Comparison of ENCODE assay signal across 8 mouse cellular contexts in the genomic region with DNA sequence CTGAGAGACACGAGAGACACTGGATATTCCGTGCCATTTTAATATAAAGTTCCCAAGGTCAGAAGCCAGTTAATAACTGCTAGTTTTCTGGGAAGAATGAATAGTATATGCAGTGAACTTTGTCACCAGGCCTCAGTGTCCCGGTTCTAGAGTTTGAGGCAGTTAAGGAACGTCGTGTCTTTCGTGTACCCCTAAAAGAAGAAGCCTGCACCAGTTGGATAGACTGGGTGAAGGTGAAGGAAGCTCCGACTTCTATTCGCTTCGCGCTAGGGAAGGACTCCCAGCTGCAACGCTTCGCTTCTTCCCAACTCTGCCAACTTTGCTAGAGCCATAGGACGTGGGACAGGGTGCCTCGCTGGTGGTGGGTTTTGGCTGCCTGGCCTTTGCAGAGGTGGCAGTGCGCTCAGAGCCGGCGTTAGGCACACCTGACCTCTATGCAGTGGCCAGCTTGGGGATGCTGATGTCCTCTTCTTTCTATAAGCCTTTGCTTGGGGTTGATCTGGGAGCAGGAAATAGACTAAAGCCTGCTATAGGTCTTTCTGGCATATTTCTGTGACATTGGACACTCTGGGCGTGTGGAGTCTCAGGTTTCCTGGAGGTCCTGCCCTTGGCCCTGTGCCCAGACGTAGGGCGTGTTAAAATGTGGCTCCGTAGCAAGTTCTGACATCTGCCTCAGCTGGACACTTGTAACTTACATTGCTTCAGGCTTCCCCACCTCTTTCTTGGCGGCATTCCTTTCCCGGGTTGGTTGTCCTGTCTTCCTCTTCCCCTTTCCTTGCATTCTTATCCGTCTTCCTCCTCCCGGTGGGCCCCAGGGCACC. TPM values are rescaled to one million over a fixed set of nuclear protein-coding genes. Genes with fewer than 3 reads are reported as not detected.
DNase-seq lines count a peak whose midpoint lies in the region; ATAC-seq lines count a peak whose summit lies in the region.

No protein-coding gene starts in this region.

- H3K36me3 ChIP-seq in heart, embryonic 13.5 days, result no peaks in the 10 kb centered on the region

- peak overlapping the region; percentile 87 for H3K4me2 ChIP-seq in heart, embryonic 13.5 days

- peak; percentile 56 to 60 for DNase-seq in urinary bladder, adult 18-20 months (ENCODE audit: low spot score in 2 of 2)
- DNase-seq in urinary bladder, postnatal 10 days (ENCODE audit: low spot score), result no peak
- peak; percentile 57 for DNase-seq in embryo, embryonic 11.5 days (ENCODE audit: low read depth, low spot score)
- DNase-seq in kidney, postnatal 10 days, result peak; percentile 74
- DNase-seq in lung, postnatal 4 days, result peak; percentile 62 to 73
- peak; percentile 47 to 77 for DNase-seq in spleen, postnatal 36 days (ENCODE audit: low spot score in 2 of 2)
- DNase-seq in layer of hippocampus, postnatal 25 days (ENCODE audit: extremely low spot score in 1 of 2, low spot score in 1 of 2), result no peak

- peak overlapping the region; percentile 70 for H3K4me3 ChIP-seq in heart, embryonic 13.5 days

- peak overlapping the region; percentile 93 for H3K9ac ChIP-seq in heart, embryonic 13.5 days

- H3K27ac ChIP-seq in heart, embryonic 13.5 days (replicated peaks), result no peak overlapping the region; the same call in 1 of the 2 replicates

- WGBS in heart, embryonic 13.5 days, result 7% methylated on average over 25 of the region's 25 CpGs

- H3K9me3 ChIP-seq in heart, embryonic 13.5 days, result no peaks in the 10 kb centered on the region

- H3K4me1 ChIP-seq in heart, embryonic 13.5 days, result peaks cover 27% of the 10 kb centered on the region

- no peaks in the 10 kb centered on the region for H3K27me3 ChIP-seq in heart, embryonic 13.5 days (replicated peaks)

- ATAC-seq in heart, embryonic 13.5 days (ENCODE audit: extremely low read depth, insufficient number of reproducible peaks, low FRiP score, low TSS enrichment), result no peak

RNA-seq across cellular contexts. Expression of a gene that starts 1.7 kb away (rescaled TPM):
- polyA plus RNA-seq in heart, embryonic 13.5 days (2015; fragmentation: Nextera tagmentation; extraction: Ambion mirVana), result 7.4 TPM in 2 replicates
- total RNA-seq in layer of hippocampus, postnatal 25 days (2021), result 10 to 100 TPM; 45.9 to 55.1 TPM

Comparison
In these comparisons a context has a peak if more than half of its experiments do, and no peak if none do; other contexts are left out.
1. DNase-seq: peak in urinary bladder, adult 18-20 months (2 of 2), embryo, embryonic 11.5 days (single experiment), kidney, postnatal 10 days (single experiment), lung, postnatal 4 days (2 of 2) and spleen, postnatal 36 days (2 of 2); none in urinary bladder, postnatal 10 days (single experiment) and layer of hippocampus, postnatal 25 days (0 of 2).